Mouse (Mus musculus): ENCODE measurements around the gene Clcn2. TPM values are rescaled to one million over a fixed set of nuclear protein-coding genes. Genes with fewer than 3 reads are reported as not detected.
"Not testable (repeated sequence)": the region's sequence is repeated elsewhere in the genome, so short reads cannot be mapped to it uniquely, and the experiment has no call there.

Clcn2 gene
- polyA plus RNA-seq, 1 experiment from 2014 or later = 18.9 TPM

GRCm38 (mm10) chr16:20673706-20674303 is 43.7 kb downstream of the Clcn2 start:
- Histone ChIP-seq H3K9me3 (no peaks in the 10 kb centered on the region), H3K4me2 (peak overlapping the region; percentile 98), H3K27me3 (no peaks in the 10 kb centered on the region), H3K27ac (peak overlapping the region; percentile 92), H3K4me1 (peaks cover 30% of the 10 kb centered on the region), H3K9ac (peak overlapping the region; percentile 96), H3K4me3 (peak overlapping the region; percentile 94), H3K36me3 (peaks cover 43% of the 10 kb centered on the region)
- ATAC-seq (ENCODE audit: insufficient number of reproducible peaks, insufficient read depth, low FRiP score, low TSS enrichment, low read depth) = no peak
- 7% methylated on average over 14 of the region's 14 CpGs for WGBS

GRCm38 (mm10) chr16:20672965-20673705 is 44.4 kb downstream of the Clcn2 start:
- peak overlapping the region; percentile 98 for H3K4me2 ChIP-seq
- H3K27ac ChIP-seq = peak overlapping the region; percentile 92
- H3K36me3 ChIP-seq = peaks cover 37% of the 10 kb centered on the region
- peaks cover 30% of the 10 kb centered on the region for H3K4me1 ChIP-seq
- under 1% methylated on average over 55 of the region's 78 CpGs for WGBS
- ATAC-seq (ENCODE audit: insufficient number of reproducible peaks, insufficient read depth, low FRiP score, low TSS enrichment, low read depth) = peak; percentile 69
- H3K4me3 ChIP-seq = peak overlapping the region; percentile 94
- H3K27me3 ChIP-seq = no peaks in the 10 kb centered on the region
- peak overlapping the region; percentile 96 for H3K9ac ChIP-seq
- H3K9me3 ChIP-seq = no peaks in the 10 kb centered on the region

- H3K27ac ChIP-seq = peak overlapping the region; percentile 92
- peak overlapping the region; percentile 96 for H3K9ac ChIP-seq
- under 1% methylated on average over 38 of the region's 38 CpGs for WGBS
- H3K27me3 ChIP-seq = no peaks in the 10 kb centered on the region
- peak overlapping the region; percentile 98 for H3K4me2 ChIP-seq
- peak overlapping the region; percentile 94 for H3K4me3 ChIP-seq
- peaks cover 30% of the 10 kb centered on the region for H3K36me3 ChIP-seq
- H3K4me1 ChIP-seq = peaks cover 26% of the 10 kb centered on the region
- no peaks in the 10 kb centered on the region for H3K9me3 ChIP-seq
- ATAC-seq (ENCODE audit: insufficient number of reproducible peaks, insufficient read depth, low FRiP score, low TSS enrichment, low read depth) = peak; percentile 95
Measured at GRCm38 (mm10) chr16:20672500-20672902, 45.0 kb downstream of the Clcn2 start.

- H3K4me2 ChIP-seq = peak overlapping the region; percentile 98
- 23% methylated on average over 6 of the region's 6 CpGs for WGBS
- ATAC-seq (ENCODE audit: insufficient number of reproducible peaks, insufficient read depth, low FRiP score, low TSS enrichment, low read depth) = no peak
- H3K27me3 ChIP-seq = no peaks in the 10 kb centered on the region
- no peak overlapping the region for H3K27ac ChIP-seq
- H3K4me1 ChIP-seq = peaks cover 25% of the 10 kb centered on the region
- H3K36me3 ChIP-seq = peaks cover 24% of the 10 kb centered on the region
- no peaks in the 10 kb centered on the region for H3K9me3 ChIP-seq
- peak overlapping the region; percentile 94 for H3K4me3 ChIP-seq
- 0 out of 2 replicates have a peak overlapping the region, but pooled peaks have one; percentile 44 for H3K9ac ChIP-seq
Measured at GRCm38 (mm10) chr16:20671886-20672285, 45.7 kb downstream of the Clcn2 start.

GRCm38 (mm10) chr16:20670291-20670690 is 47.3 kb downstream of the Clcn2 start:
- Histone ChIP-seq H3K4me1 (peaks cover 22% of the 10 kb centered on the region), H3K27me3 (no peaks in the 10 kb centered on the region), H3K36me3 (peaks cover 8% of the 10 kb centered on the region), H3K27ac (no peak overlapping the region), H3K9me3 (no peaks in the 10 kb centered on the region), H3K4me3 (no peak overlapping the region), H3K9ac (no peak overlapping the region), H3K4me2 (no peak overlapping the region)
- no peak for ATAC-seq (ENCODE audit: insufficient number of reproducible peaks, insufficient read depth, low FRiP score, low TSS enrichment, low read depth)
- WGBS = 83% methylated on average over 3 of the region's 3 CpGs

GRCm38 (mm10) chr16:20668013-20668412 is 49.5 kb downstream of the Clcn2 start, which contains the start of gene Eif4g1:
TSS of gene Eif4g1 (plus strand) at chr16:20668313.
- H3K4me2 ChIP-seq; H3K27ac ChIP-seq; H3K9ac ChIP-seq; H3K9me3 ChIP-seq; H3K4me1 ChIP-seq; H3K4me3 ChIP-seq; ATAC-seq (ENCODE audit: insufficient number of reproducible peaks, insufficient read depth, low FRiP score, low TSS enrichment, low read depth); H3K27me3 ChIP-seq: not testable (repeated sequence)
- peaks cover 13% of the 10 kb centered on the region for H3K36me3 ChIP-seq
- 85% methylated on average over 4 of the region's 6 CpGs for WGBS

GRCm38 (mm10) chr16:20657661-20658060 is 59.9 kb downstream of the Clcn2 start:
- Histone ChIP-seq H3K27ac (no peak overlapping the region), H3K4me1 (peaks cover 7% of the 10 kb centered on the region), H3K9me3 (no peaks in the 10 kb centered on the region), H3K4me3 (no peak overlapping the region), H3K4me2 (no peak overlapping the region), H3K27me3 (no peaks in the 10 kb centered on the region), H3K9ac (no peak overlapping the region), H3K36me3 (peaks cover 85% of the 10 kb centered on the region)
- 94% methylated on average over 4 of the region's 4 CpGs for WGBS
- no peak for ATAC-seq (ENCODE audit: insufficient number of reproducible peaks, insufficient read depth, low FRiP score, low TSS enrichment, low read depth)

- Histone ChIP-seq H3K9ac (peak overlapping the region; percentile 95; the same call in 1 of the 2 replicates), H3K9me3 (no peaks in the 10 kb centered on the region), H3K27me3 (no peaks in the 10 kb centered on the region), H3K27ac (no peak overlapping the region), H3K4me1 (peaks cover 17% of the 10 kb centered on the region), H3K36me3 (peaks cover 42% of the 10 kb centered on the region), H3K4me2 (0 out of 2 replicates have a peak overlapping the region, but pooled peaks have one; percentile 93), H3K4me3 (no peak overlapping the region)
- WGBS = 56% methylated on average over 2 of the region's 2 CpGs
- ATAC-seq (ENCODE audit: insufficient number of reproducible peaks, insufficient read depth, low FRiP score, low TSS enrichment, low read depth) = no peak
Measured at GRCm38 (mm10) chr16:20653315-20653714, 64.2 kb downstream of the Clcn2 start.

Other genes starting within 250 kb of the Clcn2 start
- gene Eif2b5, start 218.9 kb downstream of the Clcn2 start, polyA plus RNA-seq (2015; fragmentation: Nextera tagmentation; extraction: Ambion mirVana) = 96.6 and 114 TPM in 2 replicates
- gene Dvl3, start 200.8 kb downstream of the Clcn2 start, polyA plus RNA-seq (2015; fragmentation: Nextera tagmentation; extraction: Ambion mirVana) = 26.7 and 27.1 TPM in 2 replicates
- 610 and 646 TPM in 2 replicates for gene Ap2m1, start 182.3 kb downstream of the Clcn2 start, polyA plus RNA-seq (2015; fragmentation: Nextera tagmentation; extraction: Ambion mirVana)
- 65.0 and 77.4 TPM in 2 replicates for gene Abcf3, start 169.2 kb downstream of the Clcn2 start, polyA plus RNA-seq (2015; fragmentation: Nextera tagmentation; extraction: Ambion mirVana)
- 1.6 and 2.8 TPM in 2 replicates for gene Vwa5b2, start 128.3 kb downstream of the Clcn2 start, polyA plus RNA-seq (2015; fragmentation: Nextera tagmentation; extraction: Ambion mirVana)
- 30.9 and 33.5 TPM in 2 replicates for gene Eef1akmt4, start 106.2 kb downstream of the Clcn2 start, polyA plus RNA-seq (2015; fragmentation: Nextera tagmentation; extraction: Ambion mirVana)
- gene Gm49333, start 106.1 kb downstream of the Clcn2 start, polyA plus RNA-seq (2015; fragmentation: Nextera tagmentation; extraction: Ambion mirVana) = 0.41 TPM in 1 of 2 replicates, not detected in the other
- gene Alg3, start 106.0 kb downstream of the Clcn2 start, polyA plus RNA-seq (2015; fragmentation: Nextera tagmentation; extraction: Ambion mirVana) = 37.1 and 39.4 TPM in 2 replicates
- 1.3 and 1.5 TPM in 2 replicates for gene Camk2n2, start 96.5 kb downstream of the Clcn2 start, polyA plus RNA-seq (2015; fragmentation: Nextera tagmentation; extraction: Ambion mirVana)
- gene Ece2, start 87.9 kb downstream of the Clcn2 start, polyA plus RNA-seq (2015; fragmentation: Nextera tagmentation; extraction: Ambion mirVana) = 9.1 and 9.2 TPM in 2 replicates
- gene Psmd2, start 66.1 kb downstream of the Clcn2 start, polyA plus RNA-seq (2015; fragmentation: Nextera tagmentation; extraction: Ambion mirVana) = 313 and 339 TPM in 2 replicates
- gene Eif4g1, start 49.4 kb downstream of the Clcn2 start, polyA plus RNA-seq (2015; fragmentation: Nextera tagmentation; extraction: Ambion mirVana) = 179 and 199 TPM in 2 replicates
- gene Fam131a, start 24.5 kb downstream of the Clcn2 start, polyA plus RNA-seq (2015; fragmentation: Nextera tagmentation; extraction: Ambion mirVana) = 7.0 and 7.2 TPM in 2 replicates
- gene Polr2h, start 81 bp downstream of the Clcn2 start, polyA plus RNA-seq (2015; fragmentation: Nextera tagmentation; extraction: Ambion mirVana) = 110 and 112 TPM in 2 replicates
- 3.4 and 4.5 TPM in 2 replicates for gene Chrd, start 15.4 kb upstream of the Clcn2 start, polyA plus RNA-seq (2015; fragmentation: Nextera tagmentation; extraction: Ambion mirVana)
- gene Thpo, start 16.8 kb upstream of the Clcn2 start, polyA plus RNA-seq (2015; fragmentation: Nextera tagmentation; extraction: Ambion mirVana) = 1.00 and 1.2 TPM in 2 replicates